In genomic region chr2:29965906-29966305, GRCm38 (mm10) we compare ENCODE assay signal across 8 mouse cellular contexts. TPM values are rescaled to one million over a fixed set of nuclear protein-coding genes. Genes with fewer than 3 reads are reported as not detected.
DNase-seq lines count a peak whose midpoint lies in the region; ATAC-seq lines count a peak whose summit lies in the region.

No protein-coding gene starts in this region.

- peak overlapping the region; percentile 79 for H3K4me2 ChIP-seq in heart, embryonic 12.5 days
- peak overlapping the region; percentile 64 for H3K4me2 ChIP-seq in liver, embryonic 15.5 days

- H3K9ac ChIP-seq in heart, embryonic 12.5 days = peak overlapping the region; percentile 99
- H3K9ac ChIP-seq in liver, embryonic 15.5 days = peak overlapping the region; percentile 60

- peaks cover 45% of the 10 kb centered on the region for H3K4me1 ChIP-seq in heart, embryonic 12.5 days (replicated peaks)
- H3K4me1 ChIP-seq in liver, embryonic 15.5 days (replicated peaks) = peaks cover 33% of the 10 kb centered on the region

- no peaks in the 10 kb centered on the region for H3K27me3 ChIP-seq in heart, embryonic 12.5 days (replicated peaks)
- peaks cover 79% of the 10 kb centered on the region for H3K27me3 ChIP-seq in liver, embryonic 15.5 days

- ATAC-seq in heart, embryonic 12.5 days (ENCODE audit: insufficient number of reproducible peaks, low FRiP score) = peak; percentile 37; the same call in 1 of the 2 replicates
- no peak for ATAC-seq in liver, embryonic 15.5 days (ENCODE audit: insufficient read depth)

- H3K4me3 ChIP-seq in heart, embryonic 12.5 days = peak overlapping the region; percentile 98
- H3K4me3 ChIP-seq in liver, embryonic 15.5 days (replicated peaks) = peak overlapping the region; percentile 66

- peak overlapping the region; percentile 94 for H3K27ac ChIP-seq in heart, embryonic 12.5 days (ENCODE audit: poor library complexity, severe bottlenecking)
- H3K27ac ChIP-seq in liver, embryonic 15.5 days (replicated peaks) = peak overlapping the region; percentile 41; the same call in 1 of the 2 replicates

- peak; percentile 8 to 38 for DNase-seq in urinary bladder, adult 18-20 months (ENCODE audit: low spot score in 2 of 2)
- DNase-seq in urinary bladder, postnatal 10 days (ENCODE audit: low spot score) = no peak
- peak; percentile 46 for DNase-seq in embryo, embryonic 10.5 days (ENCODE audit: low spot score)
- DNase-seq in kidney, postnatal 10 days = peak; percentile 67
- peak; percentile 24 for DNase-seq in ovary, postnatal 10 days (ENCODE audit: low spot score)
- DNase-seq in urinary bladder, adult 2 months (ENCODE audit: low spot score) = peak; percentile 47

- peaks cover 25% of the 10 kb centered on the region for H3K36me3 ChIP-seq in heart, embryonic 12.5 days
- no peaks in the 10 kb centered on the region for H3K36me3 ChIP-seq in liver, embryonic 15.5 days (replicated peaks)

- WGBS in heart, embryonic 12.5 days = under 1% methylated on average over 41 of the region's 41 CpGs
- 1% methylated on average over 41 of the region's 41 CpGs for WGBS in liver, embryonic 15.5 days (ENCODE audit: insufficient replicate concordance)

- H3K9me3 ChIP-seq in heart, embryonic 12.5 days (replicated peaks) = no peaks in the 10 kb centered on the region
- H3K9me3 ChIP-seq in liver, embryonic 15.5 days (replicated peaks) = no peaks in the 10 kb centered on the region

RNA-seq across cellular contexts. Expression of gene Sptan1, which starts 0.5 kb away (rescaled TPM):
- 124 and 141 TPM in 2 replicates for polyA plus RNA-seq in heart, embryonic 12.5 days (2016; fragmentation: Nextera tagmentation; extraction: Ambion mirVana)
- 14.0 and 17.8 TPM in 2 replicates for polyA plus RNA-seq in liver, embryonic 15.5 days (2015; fragmentation: Nextera tagmentation; extraction: Ambion mirVana)
- 206 and 215 TPM in 2 replicates for polyA plus RNA-seq in urinary bladder, adult 2 months (2012; rRNA removed)

RNA-seq across cellular contexts. Expression of gene Gle1, which starts 30.7 kb away (rescaled TPM):
- 42.8 and 43.3 TPM in 2 replicates for polyA plus RNA-seq in heart, embryonic 12.5 days (2016; fragmentation: Nextera tagmentation; extraction: Ambion mirVana)
- polyA plus RNA-seq in liver, embryonic 15.5 days (2015; fragmentation: Nextera tagmentation; extraction: Ambion mirVana) = 24.7 and 25.2 TPM in 2 replicates
- 34.0 and 38.4 TPM in 2 replicates for polyA plus RNA-seq in urinary bladder, adult 2 months (2012; rRNA removed)
